Mouse (Mus musculus) forebrain, embryonic 15.5 days (tissue): ENCODE data around the gene Map7d1. TPM values are rescaled to one million over a fixed set of nuclear protein-coding genes. Genes with fewer than 3 reads are reported as not detected.
A peak's percentile ranks its signal among the peaks of the same experiment; 100 is the strongest.

Experiments
- ATAC-seq: fragments of 200-750 bp; cut with Nextera tagmentation; replicated peaks from 2 replicates; pipeline ENCODE4 v1.8.0; 2017; ENCODE audit warnings: mild to moderate bottlenecking, moderate TSS enrichment, moderate library complexity
- H3K27ac ChIP-seq: fragments of 300-500 bp; sonication (generic); replicated peaks from 2 replicates; pipeline ENCODE4 v1.5.1; 2015; ENCODE audit warnings: mild to moderate bottlenecking, inconsistent platforms
- H3K27me3 ChIP-seq: fragments of 300-500 bp; sonication (generic); 2 replicates; pipeline ENCODE4 v1.6.1; 2015; ENCODE audit warnings: inconsistent platforms
- H3K36me3 ChIP-seq: fragments of 300-500 bp; sonication (generic); 2 replicates; pipeline ENCODE4 v1.6.1; 2015; ENCODE audit warnings: mild to moderate bottlenecking, inconsistent platforms
- H3K4me1 ChIP-seq: fragments of 300-500 bp; sonication (generic); 2 replicates; pipeline ENCODE4 v1.6.1; 2015; ENCODE audit warnings: inconsistent platforms
- H3K4me2 ChIP-seq: fragments of 300-500 bp; sonication (generic); replicated peaks from 2 replicates; pipeline ENCODE4 v1.6.1; 2015; ENCODE audit warnings: mild to moderate bottlenecking, inconsistent platforms
- H3K4me3 ChIP-seq: fragments of 300-500 bp; sonication (generic); 2 replicates; pipeline ENCODE4 v1.5.1; 2015; ENCODE audit warnings: mild to moderate bottlenecking, inconsistent platforms
- H3K9ac ChIP-seq: fragments of 300-500 bp; sonication (generic); replicated peaks from 2 replicates; pipeline ENCODE4 v1.6.1; 2015; ENCODE audit warnings: mild to moderate bottlenecking, inconsistent platforms
- H3K9me3 ChIP-seq: fragments of 300-500 bp; sonication (generic); 2 replicates; pipeline ENCODE4 v1.6.1; 2016; ENCODE audit warnings: inconsistent platforms
- WGBS: fragments of 180-500 bp; shearing (Covaris S2); methylation state at CpG from one replicate; pipeline ENCODE4 v1.1.7; 2015; ENCODE audit warnings: mixed read lengths; 5-methylcytosine and 5-hydroxymethylcytosine counted together
- polyA plus RNA-seq: library from polyadenylated mRNA; unstranded; fragments of >200 nt; fragmentation: Nextera tagmentation; extraction: Ambion mirVana; gene quantifications from 2 replicates; pipeline ENCODE4 v1.2.1, GENCODE M21; 2015

The Map7d1 gene
- polyA plus RNA-seq, result 76.8 and 79.6 TPM in 2 replicates

DNA sequence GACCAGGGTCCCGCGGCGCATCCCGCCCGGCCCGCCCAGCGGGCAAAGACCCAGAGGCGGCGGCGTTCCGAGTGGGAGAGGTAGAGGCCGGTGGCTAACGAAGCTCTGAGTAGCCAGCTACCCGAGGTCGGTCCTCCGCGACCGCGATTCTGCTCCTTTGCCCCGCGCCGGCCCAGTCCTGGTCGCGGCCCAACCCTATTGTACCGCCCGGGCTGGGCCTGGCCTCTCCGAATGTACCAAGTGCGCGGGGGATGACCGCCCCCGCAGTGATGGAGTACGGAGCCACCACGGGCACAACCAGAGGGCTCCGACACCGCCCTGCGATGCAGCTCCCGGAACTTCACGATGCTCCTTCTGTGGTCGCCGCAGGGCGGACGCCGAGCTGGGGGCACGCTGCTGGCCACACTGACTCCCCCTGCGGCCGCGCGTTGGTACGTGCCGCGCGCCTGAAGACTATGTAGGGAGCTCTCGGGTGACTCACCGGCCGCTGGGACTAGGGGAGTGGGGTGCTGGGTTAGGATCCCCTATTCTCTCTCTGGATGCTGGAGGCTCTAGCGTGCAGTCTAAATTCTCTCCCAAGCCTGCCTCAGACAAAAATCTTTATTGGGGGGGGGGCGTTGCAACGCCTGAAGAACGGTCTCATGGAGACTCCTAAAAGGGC is at the start of gene Map7d1:
TSS of gene Map7d1 (minus strand) at position 213 of the 661 bp plus-strand sequence.
- under 1% methylated on average over 58 of the region's 59 CpGs for WGBS
- H3K27me3 ChIP-seq, result no peaks in the 10 kb centered on the region
- peak within 1 kb of the TSS; percentile 94 for H3K27ac ChIP-seq
- peak within 1 kb of the TSS; percentile 99 for H3K4me3 ChIP-seq
- ATAC-seq, result peak; percentile 84
- no peaks in the 10 kb centered on the region for H3K36me3 ChIP-seq
- no peaks in the 10 kb centered on the region for H3K9me3 ChIP-seq
- peak within 1 kb of the TSS; percentile 99 for H3K9ac ChIP-seq
- peak within 1 kb of the TSS; percentile 97 for H3K4me2 ChIP-seq
- H3K4me1 ChIP-seq, result peaks cover 59% of the 10 kb centered on the region

DNA sequence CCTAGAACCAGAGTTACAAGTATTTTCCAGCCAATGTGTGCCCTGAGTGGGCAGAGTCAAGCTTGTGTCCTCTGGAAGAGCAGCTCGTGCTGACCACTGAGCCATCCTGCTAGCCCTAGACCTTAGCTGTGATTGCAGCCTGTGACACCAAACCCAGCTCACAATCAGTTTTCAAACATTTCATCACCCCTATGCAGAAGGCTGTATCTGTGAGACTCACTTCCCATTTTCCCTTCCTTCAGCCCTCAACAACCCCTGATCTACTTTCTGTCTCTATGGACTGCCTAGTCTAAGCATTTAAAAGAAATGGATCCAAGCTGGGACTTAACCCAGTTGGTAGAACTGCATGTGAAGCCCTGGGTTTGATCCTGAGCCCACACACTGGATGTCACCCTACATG is 49.3 kb upstream of the Map7d1 start:
- Histone ChIP-seq H3K9ac (no peak overlapping the region), H3K4me2 (no peak overlapping the region), H3K9me3 (no peaks in the 10 kb centered on the region), H3K27ac (no peak overlapping the region), H3K36me3 (no peaks in the 10 kb centered on the region), H3K27me3 (peaks cover 35% of the 10 kb centered on the region), H3K4me1 (peaks cover 13% of the 10 kb centered on the region), H3K4me3 (no peak overlapping the region)
- 95% methylated on average over 1 of the region's 1 CpGs for whole genome bisulfite sequencing
- ATAC-seq, result no peak

DNA sequence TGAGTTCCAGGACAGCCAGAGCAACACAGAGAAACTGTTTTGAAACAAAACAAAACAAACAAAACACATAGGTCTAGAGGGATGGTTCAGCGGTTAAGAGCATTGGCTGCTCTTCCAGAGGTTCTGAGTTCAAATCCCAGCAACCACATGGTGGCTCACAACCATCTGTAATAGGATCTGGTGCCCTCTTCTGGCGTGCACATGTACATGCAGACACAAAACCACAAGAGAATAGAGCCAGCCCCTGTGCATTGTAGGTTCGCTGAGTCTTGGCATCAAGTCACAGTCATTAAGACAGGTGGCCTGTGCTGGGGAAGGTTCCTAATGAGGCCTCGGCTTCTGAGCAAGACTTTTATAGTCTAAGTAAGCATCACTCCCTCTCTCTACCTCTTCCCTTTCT is 47.7 kb upstream of the Map7d1 start:
- WGBS, result 48% methylated on average over 4 of the region's 4 CpGs
- peaks cover 8% of the 10 kb centered on the region for H3K4me1 ChIP-seq
- peaks cover 48% of the 10 kb centered on the region for H3K27me3 ChIP-seq
- no peaks in the 10 kb centered on the region for H3K9me3 ChIP-seq
- no peak for ATAC-seq
- H3K4me3 ChIP-seq, result no peak overlapping the region
- H3K36me3 ChIP-seq, result no peaks in the 10 kb centered on the region
- no peak overlapping the region for H3K9ac ChIP-seq
- H3K4me2 ChIP-seq, result no peak overlapping the region
- no peak overlapping the region for H3K27ac ChIP-seq

DNA sequence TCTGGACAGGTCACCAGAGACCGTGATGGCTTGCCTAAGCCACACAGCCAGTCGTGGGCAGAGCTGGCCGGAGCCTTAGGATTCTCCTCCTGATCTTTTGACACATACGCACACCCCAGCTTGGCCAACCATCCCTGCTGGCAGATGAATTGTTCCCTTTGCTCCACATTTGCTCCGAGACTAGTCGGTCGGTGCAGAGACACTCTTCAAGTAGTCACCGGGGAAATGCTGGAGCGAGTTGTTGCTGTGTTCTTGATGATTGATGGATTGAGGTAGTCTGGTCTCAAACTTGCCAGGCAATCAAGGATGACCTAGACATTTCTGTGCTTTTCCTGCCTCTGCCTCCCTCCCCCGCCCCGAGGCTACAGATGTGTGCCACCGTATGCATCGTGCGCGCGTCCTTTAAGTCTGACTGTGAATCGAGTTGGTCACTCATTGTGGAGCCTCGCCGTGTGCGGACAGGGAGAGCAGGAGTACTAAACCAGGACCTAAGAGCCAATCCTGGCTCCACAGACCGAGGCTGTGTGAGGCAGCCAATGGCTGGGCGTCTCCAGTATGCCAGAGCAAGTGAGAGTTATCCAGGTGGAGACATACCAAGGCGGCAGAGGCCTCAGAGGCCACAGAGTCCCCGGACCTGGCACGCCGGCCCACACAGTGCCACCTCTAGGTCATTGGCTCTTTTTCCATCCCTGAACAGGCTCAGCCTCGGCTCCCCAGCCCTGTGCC is 45.6 kb upstream of the Map7d1 start:
- H3K27me3 ChIP-seq, result peaks cover 67% of the 10 kb centered on the region
- H3K27ac ChIP-seq, result no peak overlapping the region
- peak overlapping the region; percentile 14; the same call in 1 of the 2 replicates for H3K4me3 ChIP-seq
- no peaks in the 10 kb centered on the region for H3K36me3 ChIP-seq
- ATAC-seq, result no peak
- H3K4me2 ChIP-seq, result peak overlapping the region; percentile 5; the same call in 1 of the 2 replicates
- no peaks in the 10 kb centered on the region for H3K9me3 ChIP-seq
- H3K9ac ChIP-seq, result no peak overlapping the region
- 3% methylated on average over 27 of the region's 27 CpGs for WGBS
- H3K4me1 ChIP-seq, result peaks cover 13% of the 10 kb centered on the region

DNA sequence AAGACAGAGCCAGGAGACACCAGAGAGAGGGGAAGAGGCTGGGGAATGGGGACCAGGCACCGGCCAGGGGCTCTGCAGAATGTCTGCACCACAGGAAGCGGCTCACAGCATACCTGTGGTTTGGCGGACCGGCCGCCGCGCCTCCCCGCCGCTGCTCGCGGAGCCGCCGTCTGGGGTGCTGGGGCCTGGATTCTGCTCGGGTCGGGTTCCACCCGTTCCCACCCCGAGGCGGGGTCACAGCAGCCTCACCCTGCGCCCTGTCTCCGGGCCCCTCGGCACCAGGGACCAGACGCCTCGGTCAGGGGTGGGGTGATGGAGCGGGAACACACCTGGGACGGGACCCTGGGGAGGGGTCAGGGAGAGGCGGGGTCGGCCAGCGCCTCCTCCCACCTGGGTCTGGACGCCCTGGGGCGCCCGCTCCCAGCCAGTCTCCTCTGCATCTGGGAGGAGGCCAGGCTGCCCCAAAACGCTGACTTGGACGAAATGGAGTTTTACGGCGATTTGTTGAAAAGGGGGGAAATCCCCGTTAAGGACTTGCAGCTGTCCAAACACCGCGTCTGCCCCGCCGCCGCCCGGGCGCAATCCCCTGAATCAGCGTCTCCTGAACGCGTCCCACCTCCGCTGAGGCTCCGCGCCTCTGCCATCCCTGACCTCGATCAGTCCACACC is 44.9 kb upstream of the Map7d1 start:
- no peak overlapping the region for H3K9ac ChIP-seq
- H3K27me3 ChIP-seq, result peaks cover 73% of the 10 kb centered on the region

DNA sequence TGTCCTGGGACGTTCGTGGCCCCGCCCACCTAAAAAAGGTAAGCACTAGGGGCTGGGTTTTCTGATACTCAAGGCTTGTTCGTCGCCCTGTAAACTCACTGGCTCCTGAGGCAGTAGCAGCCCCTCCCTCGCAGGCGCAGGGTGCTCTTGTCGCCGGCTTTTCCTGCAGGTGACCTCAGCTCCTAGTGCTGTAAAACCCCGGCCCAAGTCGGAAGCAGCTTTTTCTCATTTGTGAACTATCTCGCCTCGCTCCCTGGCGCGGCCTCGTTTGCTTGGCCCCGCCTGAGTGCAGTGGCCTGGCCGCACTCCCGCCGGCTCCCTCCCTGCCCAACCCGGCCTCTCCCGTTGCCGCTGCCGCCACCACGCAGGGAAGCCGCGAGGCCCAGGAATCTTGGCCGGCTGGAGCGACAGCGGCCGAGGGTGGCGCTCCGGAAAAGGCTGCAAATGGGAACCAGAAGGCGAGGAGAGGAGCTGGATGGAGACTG is 40.5 kb upstream of the Map7d1 start:
- no peak for ATAC-seq
- H3K36me3 ChIP-seq, result no peaks in the 10 kb centered on the region
- H3K4me1 ChIP-seq, result peaks cover 18% of the 10 kb centered on the region
- H3K9me3 ChIP-seq, result no peaks in the 10 kb centered on the region
- WGBS, result under 1% methylated on average over 34 of the region's 34 CpGs
- peak overlapping the region; percentile 34 for H3K4me3 ChIP-seq
- H3K4me2 ChIP-seq, result peak overlapping the region; percentile 59
- peak overlapping the region; percentile 39 for H3K9ac ChIP-seq
- peaks cover 63% of the 10 kb centered on the region for H3K27me3 ChIP-seq
- no peak overlapping the region for H3K27ac ChIP-seq

More for the DNA sequence above, 44.9 kb upstream of the Map7d1 start:
- no peak for ATAC-seq
- no peak overlapping the region for H3K27ac ChIP-seq
- H3K9me3 ChIP-seq, result no peaks in the 10 kb centered on the region
- peak overlapping the region; percentile 14 for H3K4me3 ChIP-seq
- peaks cover 18% of the 10 kb centered on the region for H3K4me1 ChIP-seq
- 1% methylated on average over 50 of the region's 50 CpGs for WGBS
- H3K36me3 ChIP-seq, result no peaks in the 10 kb centered on the region
- peak overlapping the region; percentile 5; the same call in 1 of the 2 replicates for H3K4me2 ChIP-seq

DNA sequence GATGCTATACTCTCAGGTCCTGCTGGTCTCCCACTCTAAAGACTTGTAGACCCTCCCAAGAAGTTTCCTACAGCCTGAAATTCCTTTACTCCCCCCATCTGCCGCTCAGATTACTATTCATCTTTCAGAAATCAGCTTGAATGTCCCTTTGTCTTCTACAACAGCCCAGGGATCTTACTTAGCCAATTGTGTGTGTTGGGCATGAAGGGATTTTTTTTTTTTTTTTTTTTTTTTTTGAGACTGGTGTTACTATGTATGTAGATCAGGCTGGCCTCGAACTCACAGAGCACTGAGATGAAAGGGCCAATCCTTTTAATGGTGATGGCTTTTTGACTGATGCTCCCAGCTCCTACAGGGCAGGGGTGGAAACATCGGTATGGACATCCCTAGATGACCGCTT is 39.8 kb upstream of the Map7d1 start:
- H3K4me3 ChIP-seq, result no peak overlapping the region
- H3K9me3 ChIP-seq, result no peaks in the 10 kb centered on the region
- H3K4me2 ChIP-seq, result no peak overlapping the region
- ATAC-seq, result no peak
- H3K27ac ChIP-seq, result no peak overlapping the region
- WGBS, result 35% methylated on average over 4 of the region's 4 CpGs
- peaks cover 12% of the 10 kb centered on the region for H3K4me1 ChIP-seq
- H3K27me3 ChIP-seq, result peaks cover 57% of the 10 kb centered on the region
- H3K9ac ChIP-seq, result no peak overlapping the region
- H3K36me3 ChIP-seq, result no peaks in the 10 kb centered on the region

DNA sequence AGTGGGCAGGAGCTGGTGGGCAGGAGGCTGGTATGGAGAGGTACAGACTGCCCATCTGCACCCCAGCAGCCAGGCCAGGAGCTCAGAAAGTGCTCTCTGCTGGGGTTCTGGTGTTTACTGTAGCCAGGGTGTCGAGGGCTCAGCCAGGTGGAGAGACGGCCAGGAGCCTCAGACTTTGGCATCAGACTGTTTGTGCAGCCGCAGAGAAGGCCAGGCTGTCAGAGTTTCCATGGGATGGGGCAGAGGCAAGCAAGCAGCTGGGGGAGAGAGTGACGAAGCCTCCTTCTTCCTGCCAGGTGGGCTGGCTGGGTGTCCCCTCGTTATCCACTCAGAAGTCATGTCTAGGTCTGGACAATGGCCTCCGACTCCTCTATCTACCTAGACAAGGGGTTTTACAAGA is 39.0 kb upstream of the Map7d1 start:
- Histone ChIP-seq H3K4me3 (no peak overlapping the region), H3K27ac (no peak overlapping the region), H3K4me1 (peaks cover 10% of the 10 kb centered on the region), H3K4me2 (no peak overlapping the region), H3K9me3 (no peaks in the 10 kb centered on the region), H3K36me3 (no peaks in the 10 kb centered on the region), H3K27me3 (peaks cover 49% of the 10 kb centered on the region), H3K9ac (no peak overlapping the region)
- WGBS, result 63% methylated on average over 6 of the region's 6 CpGs
- ATAC-seq, result no peak

DNA sequence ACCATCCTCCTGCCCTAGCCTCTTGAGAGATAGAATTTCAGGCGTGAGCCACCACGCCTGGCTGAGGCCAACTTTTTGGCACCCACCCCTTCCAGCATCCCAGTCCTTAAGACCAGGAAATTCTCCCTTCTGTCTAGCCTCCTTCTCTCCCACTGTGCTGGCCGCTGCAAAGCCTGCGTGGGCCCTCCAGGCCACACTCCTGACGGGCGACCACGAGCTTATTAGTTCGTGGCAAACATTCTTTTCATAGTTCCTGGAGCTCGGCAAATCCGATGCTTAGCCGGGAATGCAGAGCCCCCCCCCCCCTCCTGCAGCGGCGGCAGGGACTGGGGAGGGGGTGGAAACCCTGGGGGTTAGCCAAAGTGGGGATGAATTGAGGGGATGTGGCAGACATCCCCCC is 35.1 kb upstream of the Map7d1 start:
- H3K9ac ChIP-seq, result no peak overlapping the region
- no peak for ATAC-seq
- no peak overlapping the region for H3K27ac ChIP-seq
- H3K4me2 ChIP-seq, result no peak overlapping the region
- peaks cover 6% of the 10 kb centered on the region for H3K4me1 ChIP-seq
- WGBS, result 17% methylated on average over 13 of the region's 13 CpGs
- no peaks in the 10 kb centered on the region for H3K9me3 ChIP-seq
- no peaks in the 10 kb centered on the region for H3K36me3 ChIP-seq
- no peak overlapping the region for H3K4me3 ChIP-seq
- peaks cover 43% of the 10 kb centered on the region for H3K27me3 ChIP-seq

DNA sequence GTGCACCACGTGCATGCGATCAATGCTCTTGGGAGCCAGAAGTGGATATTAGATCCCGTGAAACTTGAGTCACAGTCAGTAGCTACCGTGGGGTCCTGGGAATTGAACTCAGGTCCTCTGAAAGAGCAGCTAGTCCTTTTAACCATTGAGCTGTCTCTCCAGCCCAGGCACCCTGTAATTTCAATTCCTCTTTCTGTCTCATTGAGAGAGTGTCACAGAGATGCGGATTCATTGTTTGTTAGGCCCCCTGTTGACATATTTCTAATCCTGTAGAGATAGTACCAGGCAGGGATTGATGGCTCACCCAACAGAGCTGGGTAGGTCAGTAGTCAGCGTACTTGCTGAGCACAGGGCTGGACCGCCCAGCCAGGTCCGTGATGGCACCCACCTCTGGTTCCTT is 34.2 kb upstream of the Map7d1 start:
- no peak overlapping the region for H3K4me3 ChIP-seq
- no peak overlapping the region for H3K4me2 ChIP-seq
- H3K9ac ChIP-seq, result no peak overlapping the region
- 80% methylated on average over 8 of the region's 8 CpGs for WGBS
- no peak overlapping the region for H3K27ac ChIP-seq
- H3K9me3 ChIP-seq, result no peaks in the 10 kb centered on the region
- peaks cover 6% of the 10 kb centered on the region for H3K4me1 ChIP-seq
- no peaks in the 10 kb centered on the region for H3K36me3 ChIP-seq
- peaks cover 42% of the 10 kb centered on the region for H3K27me3 ChIP-seq
- ATAC-seq, result no peak

DNA sequence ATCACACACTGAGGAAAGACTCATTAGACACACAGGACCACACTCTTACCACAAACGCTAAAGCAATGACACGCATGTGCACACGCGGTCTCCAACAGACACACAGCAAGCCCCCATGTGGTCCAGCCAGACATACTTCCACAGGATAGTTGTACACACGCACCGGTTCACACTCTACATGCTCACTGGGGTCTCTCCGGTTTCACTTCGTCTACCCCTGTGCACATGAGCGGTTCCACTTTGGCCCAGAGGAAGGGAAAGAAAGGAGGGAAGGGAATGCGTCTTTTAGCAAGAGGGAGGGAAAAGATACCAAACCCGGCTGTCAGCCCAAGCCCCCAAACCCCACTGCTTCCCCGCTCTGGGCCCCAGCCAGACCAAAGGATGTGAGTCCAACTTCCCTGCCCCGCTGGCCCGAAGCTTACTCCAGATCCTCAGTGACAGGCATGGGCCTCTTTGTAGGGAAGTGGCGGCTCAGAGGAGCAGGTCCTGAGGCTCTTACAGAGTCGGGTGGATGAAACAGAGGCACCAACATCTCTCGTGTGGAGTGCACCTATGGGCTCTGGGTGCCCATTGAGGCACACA is 32.0 kb upstream of the Map7d1 start:
- H3K36me3 ChIP-seq, result no peaks in the 10 kb centered on the region
- no peak overlapping the region for H3K4me2 ChIP-seq
- H3K27ac ChIP-seq, result no peak overlapping the region
- 42% methylated on average over 17 of the region's 17 CpGs for WGBS
- H3K9ac ChIP-seq, result no peak overlapping the region
- peaks cover 6% of the 10 kb centered on the region for H3K4me1 ChIP-seq
- peaks cover 41% of the 10 kb centered on the region for H3K27me3 ChIP-seq
- no peaks in the 10 kb centered on the region for H3K9me3 ChIP-seq
- H3K4me3 ChIP-seq, result no peak overlapping the region
- ATAC-seq, result no peak
